Mouse (Mus musculus) brain, embryonic 14.5 days (tissue): ENCODE measurements around the gene Mrgprd. TPM values are rescaled to one million over a fixed set of nuclear protein-coding genes. Genes with fewer than 3 reads are reported as not detected.

Source experiments
- DNase-seq: peaks from one replicate; pipeline ENCODE4 v3.0.0-alpha.2; 2011; ENCODE audit warnings: low read depth
- CTCF ChIP-seq: fragments of 200-500 bp; IDR thresholded peaks from 2 replicates; pipeline ENCODE4 v1.5.1; 2012; ENCODE audit warnings: inconsistent platforms, mild to moderate bottlenecking, moderate library complexity, borderline replicate concordance; ENCODE audit not compliant: insufficient read depth, insufficient read length; ENCODE audit errors: extremely low read depth
- POLR2A ChIP-seq: fragments of 200-500 bp; IDR thresholded peaks from 2 replicates; pipeline ENCODE4 v1.6.1; 2012; ENCODE audit warnings: mild to moderate bottlenecking, inconsistent platforms, borderline replicate concordance; ENCODE audit not compliant: poor library complexity, insufficient read depth, insufficient read length, severe bottlenecking; ENCODE audit errors: extremely low read depth
- polyA plus RNA-seq: library from polyadenylated mRNA; depleted of rRNA; stranded (reverse); fragments of >200 nt; gene quantifications from 2 replicates; pipeline ENCODE4 v1.2.3, GENCODE M21; 2012

Mrgprd gene
- polyA plus RNA-seq, 1 experiment = not detected

GRCm38 (mm10) chr7:145304153-145304552 lies 10.5 kb upstream of the Mrgprd start:
- TF ChIP-seq POLR2A (no peak), CTCF (no peak)
- DNase-seq = no peak

- TF ChIP-seq POLR2A (no peak), CTCF (no peak)
- no peak for DNase-seq
Measured at GRCm38 (mm10) chr7:145307636-145308035, 7.0 kb upstream of the Mrgprd start.

- TF ChIP-seq CTCF (no peak), POLR2A (no peak)
- no peak for DNase-seq
Measured at GRCm38 (mm10) chr7:145308061-145308675, 6.5 kb upstream of the Mrgprd start.

GRCm38 (mm10) chr7:145308866-145309265 lies 5.8 kb upstream of the Mrgprd start:
- TF ChIP-seq CTCF (no peak), POLR2A (no peak)
- no peak for DNase-seq

- no peak for DNase-seq
- no peak for TF ChIP-seq CTCF
- TF ChIP-seq POLR2A = no peak
Measured at GRCm38 (mm10) chr7:145309877-145310276, 4.8 kb upstream of the Mrgprd start.

GRCm38 (mm10) chr7:145310526-145310925 lies 4.1 kb upstream of the Mrgprd start:
- DNase-seq = no peak
- TF ChIP-seq CTCF (no peak), POLR2A (no peak)

GRCm38 (mm10) chr7:145312137-145312536 lies 2.5 kb upstream of the Mrgprd start:
- DNase-seq = no peak
- TF ChIP-seq POLR2A (no peak), CTCF (no peak)

GRCm38 (mm10) chr7:145317522-145317921 lies 2.9 kb downstream of the Mrgprd start:
- DNase-seq = no peak
- TF ChIP-seq CTCF (no peak), POLR2A (no peak)

- peak; percentile 9 for DNase-seq
- TF ChIP-seq POLR2A = no peak
- no peak for TF ChIP-seq CTCF
Measured at GRCm38 (mm10) chr7:145319481-145319880, 4.8 kb downstream of the Mrgprd start.

- no peak for TF ChIP-seq POLR2A
- TF ChIP-seq CTCF = no peak
- no peak for DNase-seq
Measured at GRCm38 (mm10) chr7:145323607-145324006, 9.0 kb downstream of the Mrgprd start.

- no peak for DNase-seq
- TF ChIP-seq POLR2A (no peak), CTCF (no peak)
Measured at GRCm38 (mm10) chr7:145325697-145326096, 11.1 kb downstream of the Mrgprd start.

GRCm38 (mm10) chr7:145329982-145330381 lies 15.3 kb downstream of the Mrgprd start:
- DNase-seq = no peak
- TF ChIP-seq POLR2A (no peak), CTCF (no peak)

- DNase-seq = no peak
- no peak for TF ChIP-seq POLR2A
- peak; percentile 16; the same call in 1 of the 2 replicates for TF ChIP-seq CTCF
Measured at GRCm38 (mm10) chr7:145330641-145331040, 16.0 kb downstream of the Mrgprd start.

GRCm38 (mm10) chr7:145332376-145333041 lies 17.9 kb downstream of the Mrgprd start:
- TF ChIP-seq POLR2A = no peak
- peak; percentile 46 for DNase-seq
